Mouse (Mus musculus) CH12.LX (cell line): ENCODE results near the gene Brip1.

Experiments used
- BHLHE40 ChIP-seq: IDR thresholded peaks from 2 replicates; pipeline ENCODE4 v1.6.1; 2011; ENCODE audit warnings: mild to moderate bottlenecking, low read depth, low read length, improper control_type of control experiment
- CHD1 ChIP-seq: IDR thresholded peaks from 2 replicates; pipeline ENCODE4 v1.6.1; 2012; ENCODE audit warnings: low read depth, low read length, improper control_type of control experiment, inconsistent platforms
- CTCF ChIP-seq, 2 experiments: IDR thresholded peaks in 1 of 2; conservative IDR thresholded peaks in 1 of 2; 2 replicates each; pipeline ENCODE4 v1.5.1; 2011 to 2012; ENCODE audit warnings: low read depth in 2 of 2, low read length in 2 of 2, improper control_type of control experiment in 1 of 2, inconsistent platforms in 1 of 2, mild to moderate bottlenecking in 1 of 2, moderate library complexity in 1 of 2
- EP300 ChIP-seq: IDR thresholded peaks from 2 replicates; pipeline ENCODE4 v1.6.1; 2011; ENCODE audit warnings: low read length, improper control_type of control experiment
- ETS1 ChIP-seq: conservative IDR thresholded peaks from 2 replicates; pipeline ENCODE4 v1.6.1; 2012; ENCODE audit warnings: low read depth, mild to moderate bottlenecking, inconsistent platforms, low read length, improper control_type of control experiment, moderate library complexity
- HCFC1 ChIP-seq: IDR thresholded peaks from 2 replicates; pipeline ENCODE4 v1.6.1; 2012; ENCODE audit warnings: low read depth, mild to moderate bottlenecking, inconsistent platforms, low read length, improper control_type of control experiment
- JUND ChIP-seq: conservative IDR thresholded peaks from 2 replicates; pipeline ENCODE4 v1.6.1; 2011; ENCODE audit warnings: low read depth, low read length, improper control_type of control experiment
- MAX ChIP-seq: IDR thresholded peaks from 2 replicates; pipeline ENCODE4 v1.6.1; 2011; ENCODE audit warnings: low read length, improper control_type of control experiment
- MXI1 ChIP-seq: IDR thresholded peaks from 2 replicates; pipeline ENCODE4 v1.6.1; 2011; ENCODE audit warnings: mild to moderate bottlenecking, low read depth, low read length, improper control_type of control experiment
- POLR2A ChIP-seq: IDR thresholded peaks from 2 replicates; pipeline ENCODE4 v1.6.1; 2011; ENCODE audit warnings: low read depth, mild to moderate bottlenecking, improper control_type of control experiment, low read length
- POLR2AphosphoS2 ChIP-seq: IDR thresholded peaks from 2 replicates; pipeline ENCODE4 v1.6.1; 2011; ENCODE audit warnings: low read depth, low read length, improper control_type of control experiment
- TCF12 ChIP-seq: IDR thresholded peaks from 2 replicates; pipeline ENCODE4 v1.6.1; 2014; ENCODE audit warnings: low read depth, mild to moderate bottlenecking, inconsistent platforms, low read length, improper control_type of control experiment
- USF1 ChIP-seq: IDR thresholded peaks from 2 replicates; pipeline ENCODE4 v1.6.1; 2014; ENCODE audit warnings: low read depth, mild to moderate bottlenecking, inconsistent platforms, low read length, improper control_type of control experiment
- ZNF384 ChIP-seq: IDR thresholded peaks from 2 replicates; pipeline ENCODE4 v1.6.1; 2012; ENCODE audit warnings: low read depth, low read length, improper control_type of control experiment, inconsistent platforms

- no peak for TF ChIP-seq TCF12
- TF ChIP-seq CHD1 = no peak
- no peak for TF ChIP-seq CTCF (conservative IDR thresholded peaks at IDR 0.05 in 1 of 2, IDR thresholded peaks at IDR 0.05 in 1 of 2; ENCODE audit: low read depth in 2 of 2, low read length in 2 of 2)
- TF ChIP-seq POLR2AphosphoS2 = no peak
- no peak for TF ChIP-seq MXI1
- TF ChIP-seq ZNF384 = no peak
- TF ChIP-seq EP300 = no peak
- no peak for TF ChIP-seq ETS1
- no peak for TF ChIP-seq POLR2A
- no peak for TF ChIP-seq HCFC1
- no peak for TF ChIP-seq BHLHE40
- TF ChIP-seq USF1 = no peak
- no peak for TF ChIP-seq MAX
- TF ChIP-seq JUND = no peak
Observed at GRCm38 (mm10) chr11:86101191-86101590, 99.8 kb downstream of the Brip1 start.
